Mouse (Mus musculus): ENCODE measurements around the gene Kctd3.
A peak's percentile ranks its signal among the peaks of the same experiment; 100 is the strongest.
"Not testable (repeated sequence)": the region's sequence is repeated elsewhere in the genome, so short reads cannot be mapped to it uniquely, and the experiment has no call there.

Gene Kctd3

DNA sequence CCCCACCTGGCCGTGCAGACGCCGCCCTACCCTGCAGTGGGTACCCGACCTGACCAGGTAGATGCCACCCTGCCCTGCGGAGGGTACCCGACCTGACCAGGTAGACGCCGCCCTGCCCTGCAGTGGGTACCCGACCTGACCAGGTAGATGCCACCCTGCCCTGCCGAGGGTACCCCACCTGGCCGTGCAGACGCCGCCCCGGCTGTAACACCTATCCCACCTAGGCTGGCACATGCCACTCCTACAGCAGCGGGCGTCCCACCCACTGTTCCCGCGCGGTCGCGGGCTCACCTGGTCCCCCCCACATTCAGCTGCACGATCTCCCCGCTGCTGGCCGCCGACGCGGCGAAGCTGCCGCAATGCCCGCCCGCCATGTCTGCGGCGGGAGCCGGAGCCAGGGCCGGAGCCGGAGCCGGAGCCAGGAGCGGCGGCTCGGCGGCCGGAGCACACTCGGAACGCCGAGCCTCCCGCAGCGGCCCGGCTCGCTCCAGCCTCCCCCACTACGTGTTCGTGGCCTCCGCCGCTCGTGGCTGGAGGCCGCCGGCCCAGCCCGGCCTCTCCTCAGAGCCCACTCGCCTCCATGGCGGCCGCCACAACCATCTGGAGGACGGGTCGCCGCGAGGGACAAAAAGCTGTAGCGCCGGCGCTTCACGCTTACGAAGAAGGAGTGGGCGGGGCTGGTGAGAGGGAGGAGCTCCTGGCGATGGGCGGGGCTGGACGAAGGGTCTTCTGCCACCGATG is at the start of gene Kctd3:
Gene Kctd3 (minus strand): TSS at position 603 of the 741 bp plus-strand sequence.
- DNase-seq (ENCODE audit: low spot score), result peak; percentile 97

GRCm38 (mm10) chr1:189057425-189057824 is 49.8 kb upstream of the Kctd3 start:
- no peak for DNase-seq (ENCODE audit: low spot score)

- peak; percentile 29 for DNase-seq (ENCODE audit: low spot score)
Observed at GRCm38 (mm10) chr1:189055933-189056332, 48.3 kb upstream of the Kctd3 start.

DNA sequence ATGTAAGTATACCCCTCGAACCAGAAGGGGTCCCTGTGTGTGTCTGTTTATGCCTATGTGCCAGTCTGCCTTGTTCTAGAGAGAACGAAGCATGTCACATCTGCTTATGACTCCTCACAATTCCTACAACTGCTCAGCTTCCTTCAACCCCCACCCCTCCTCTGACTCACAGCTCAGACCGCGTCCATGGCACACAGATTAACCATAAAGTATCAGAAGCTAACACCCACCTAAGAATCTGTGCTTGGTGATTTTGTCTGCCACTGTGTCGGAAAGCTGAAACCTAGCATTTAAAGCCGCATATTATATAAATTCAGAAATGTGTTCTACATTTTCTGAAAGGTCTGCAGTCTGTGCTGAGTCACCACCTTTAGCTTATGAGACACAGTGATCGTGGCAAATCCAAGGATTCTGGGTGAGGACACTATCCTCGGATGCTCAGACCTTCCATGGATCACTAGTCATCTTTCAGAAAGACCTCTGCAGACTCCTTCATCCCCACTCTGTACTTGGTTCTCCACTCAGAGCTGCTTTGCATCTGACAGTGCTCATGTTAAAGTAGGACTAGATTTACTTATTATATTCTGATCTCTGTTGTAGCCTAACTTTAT is 47.4 kb upstream of the Kctd3 start:
- DNase-seq (ENCODE audit: low spot score), result no peak

GRCm38 (mm10) chr1:189054191-189054590 is 46.5 kb upstream of the Kctd3 start:
- DNase-seq (ENCODE audit: low spot score), result no peak

GRCm38 (mm10) chr1:189052189-189052588 is 44.5 kb upstream of the Kctd3 start:
- no peak for DNase-seq (ENCODE audit: low spot score)

- no peak for DNase-seq (ENCODE audit: low spot score)
Observed at GRCm38 (mm10) chr1:189050122-189050521, 42.5 kb upstream of the Kctd3 start.

GRCm38 (mm10) chr1:189048331-189048730 is 40.7 kb upstream of the Kctd3 start:
- DNase-seq (ENCODE audit: low spot score), result no peak

DNA sequence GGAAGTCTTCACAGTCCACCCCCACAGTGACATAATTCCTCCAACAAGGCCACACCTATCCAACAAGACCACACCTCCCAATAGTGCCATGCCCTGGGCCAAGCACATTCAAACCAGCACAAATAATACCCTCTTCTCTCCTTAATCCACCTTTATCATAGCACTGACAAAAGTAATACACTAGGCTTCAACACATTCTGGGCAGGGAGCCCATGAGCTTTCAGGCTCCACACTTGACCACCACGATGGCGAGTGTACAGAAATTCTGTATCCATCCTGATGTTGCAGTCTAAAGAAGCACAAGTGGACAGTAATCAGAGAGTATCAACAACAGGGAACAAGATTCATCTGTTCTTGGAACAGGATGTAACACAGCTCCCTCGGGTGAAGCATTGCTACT is 40.3 kb upstream of the Kctd3 start:
- DNase-seq (ENCODE audit: low spot score), result no peak

DNA sequence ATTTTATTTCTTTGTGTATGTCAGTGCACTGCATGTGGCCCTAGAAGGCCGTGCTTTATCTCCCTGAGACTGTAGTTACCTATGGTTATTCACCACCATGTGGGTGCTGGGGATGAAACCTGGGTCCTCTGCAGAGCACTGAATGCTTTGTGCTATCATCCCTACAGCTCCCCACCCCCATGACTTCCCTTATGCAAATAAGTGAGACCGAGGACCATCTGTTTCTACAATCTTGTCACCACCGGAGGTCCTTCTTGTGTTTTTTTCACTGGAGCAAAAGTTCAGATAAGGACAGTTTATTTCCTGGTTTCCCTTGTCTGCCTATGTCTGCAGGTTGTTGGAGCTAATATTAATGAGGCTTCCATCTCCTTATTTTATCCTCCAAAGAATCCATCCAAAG is 39.2 kb upstream of the Kctd3 start:
- no peak for DNase-seq (ENCODE audit: low spot score)

GRCm38 (mm10) chr1:189046301-189046700 is 38.7 kb upstream of the Kctd3 start:
- DNase-seq (ENCODE audit: low spot score), result no peak

DNA sequence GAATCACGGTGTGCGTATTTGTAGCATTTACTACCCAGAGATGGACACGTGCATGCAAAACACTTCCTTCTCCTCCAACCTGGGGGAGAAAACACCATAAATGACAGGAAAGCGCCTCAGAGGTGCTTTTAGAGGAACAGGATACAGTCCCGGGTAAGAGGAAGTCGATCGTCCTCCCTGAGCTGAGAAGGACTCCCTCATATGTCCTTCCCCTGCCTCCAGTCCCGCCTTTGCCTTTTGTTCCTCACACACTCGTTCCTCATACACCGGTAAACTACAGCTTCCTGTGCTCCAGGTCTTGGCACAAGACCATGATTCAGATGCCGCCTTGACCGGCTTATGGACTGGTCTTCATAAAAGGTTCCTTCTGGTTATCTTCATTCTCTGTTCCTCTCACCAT is 33.6 kb upstream of the Kctd3 start:
- no peak for DNase-seq (ENCODE audit: low spot score)

GRCm38 (mm10) chr1:189039348-189039747 is 31.7 kb upstream of the Kctd3 start:
- no peak for DNase-seq (ENCODE audit: low spot score)

- not testable (repeated sequence) for DNase-seq (ENCODE audit: low spot score)
Observed at GRCm38 (mm10) chr1:189032817-189033216, 25.2 kb upstream of the Kctd3 start.

DNA sequence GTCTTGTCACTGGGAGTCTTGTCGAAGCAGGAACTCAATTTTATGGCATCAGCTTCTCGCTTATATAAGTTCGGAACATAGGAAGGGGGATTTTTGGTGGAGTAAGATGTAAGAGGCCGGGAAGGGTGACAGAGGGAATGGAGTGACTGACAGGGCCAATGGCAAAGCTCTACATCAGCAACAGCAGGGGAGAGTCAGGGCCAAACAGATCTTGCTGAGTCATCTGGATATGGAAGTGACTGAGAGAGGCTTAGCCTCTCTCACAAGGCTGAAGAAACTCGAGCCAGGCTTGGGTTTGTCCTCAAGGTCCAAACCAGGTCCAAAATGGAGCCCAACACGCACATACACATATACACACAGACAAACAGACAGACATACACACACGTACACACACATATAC is 23.3 kb upstream of the Kctd3 start:
- DNase-seq (ENCODE audit: low spot score), result no peak

GRCm38 (mm10) chr1:189028267-189028666 is 20.6 kb upstream of the Kctd3 start:
- peak; percentile 67 for DNase-seq (ENCODE audit: low spot score)

DNA sequence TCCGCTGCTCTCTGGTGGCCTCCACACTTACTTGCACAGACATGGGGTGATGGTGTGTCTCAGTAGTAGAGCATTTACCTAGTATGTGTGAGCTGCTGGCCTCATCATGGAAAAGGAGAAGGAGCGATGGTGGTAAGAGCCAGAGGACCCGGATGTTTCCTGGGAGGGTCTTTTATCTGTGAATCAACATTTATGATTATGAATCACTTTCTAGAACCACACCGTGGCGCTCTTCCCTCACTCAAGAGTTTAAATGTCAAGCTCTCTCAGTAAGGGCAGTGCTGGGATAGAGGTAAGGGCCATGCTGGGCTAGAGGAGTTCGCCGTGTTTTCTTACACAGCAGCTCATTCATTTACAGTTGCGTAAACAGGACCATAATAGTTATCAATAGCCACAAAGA is 19.2 kb upstream of the Kctd3 start:
- DNase-seq (ENCODE audit: low spot score), result peak; percentile 71

DNA sequence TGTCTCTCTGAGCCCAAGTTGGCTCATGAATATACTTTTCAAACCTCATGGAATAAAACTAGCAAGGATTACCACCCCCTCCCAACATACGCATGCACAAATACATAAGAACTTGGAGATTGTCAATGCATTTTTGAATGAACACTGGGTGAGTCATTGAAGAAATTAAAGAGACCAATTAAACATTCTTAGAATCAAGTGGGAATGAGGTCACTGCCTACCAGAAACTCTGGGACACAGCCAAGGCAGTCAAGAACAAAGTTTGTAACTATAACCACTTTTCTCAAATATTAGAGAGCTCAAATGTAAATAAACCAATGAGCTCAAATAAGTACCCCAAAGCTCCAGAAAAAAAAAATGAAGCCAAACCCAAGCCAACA is 16.1 kb upstream of the Kctd3 start:
- no peak for DNase-seq (ENCODE audit: low spot score)

DNA sequence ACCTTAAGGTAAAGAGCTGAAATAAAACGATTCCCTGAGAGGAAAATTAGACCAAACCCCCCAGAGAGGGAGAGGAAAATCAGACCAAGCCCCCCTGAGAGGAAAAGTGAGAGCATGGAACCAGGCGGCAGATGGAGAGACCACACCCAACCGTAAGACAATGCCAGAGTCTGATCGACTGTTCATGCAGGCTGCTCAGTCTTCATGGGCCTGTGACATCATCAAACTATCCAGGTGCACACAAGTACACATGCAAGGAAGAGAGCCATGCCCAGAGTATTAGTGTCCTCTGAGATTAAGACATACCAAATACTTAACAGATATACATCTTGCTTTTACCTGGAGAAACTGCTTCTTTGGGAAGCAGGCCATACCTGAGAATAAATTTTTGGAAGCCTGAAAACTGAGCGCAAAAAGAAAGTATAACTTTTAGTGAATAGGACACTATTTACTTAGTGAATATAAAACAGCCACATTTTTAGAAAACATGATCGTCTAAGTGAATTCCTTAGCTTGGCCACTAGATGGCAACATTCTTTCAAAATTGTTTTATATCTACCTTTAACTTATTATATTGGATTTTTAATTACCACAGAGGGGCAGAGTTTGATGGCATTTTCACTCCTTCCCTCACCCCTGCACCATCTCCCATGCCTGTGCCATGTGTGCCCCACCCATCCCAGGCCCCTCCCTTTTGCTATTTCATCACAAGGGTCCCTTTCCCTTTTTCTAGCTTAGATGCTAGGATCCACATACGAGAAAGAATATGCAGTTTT is 15.5 kb upstream of the Kctd3 start:
- peak; percentile 65 for DNase-seq (ENCODE audit: low spot score)

GRCm38 (mm10) chr1:189015372-189015771 is 7.7 kb upstream of the Kctd3 start:
- DNase-seq (ENCODE audit: low spot score), result peak; percentile 29

DNA sequence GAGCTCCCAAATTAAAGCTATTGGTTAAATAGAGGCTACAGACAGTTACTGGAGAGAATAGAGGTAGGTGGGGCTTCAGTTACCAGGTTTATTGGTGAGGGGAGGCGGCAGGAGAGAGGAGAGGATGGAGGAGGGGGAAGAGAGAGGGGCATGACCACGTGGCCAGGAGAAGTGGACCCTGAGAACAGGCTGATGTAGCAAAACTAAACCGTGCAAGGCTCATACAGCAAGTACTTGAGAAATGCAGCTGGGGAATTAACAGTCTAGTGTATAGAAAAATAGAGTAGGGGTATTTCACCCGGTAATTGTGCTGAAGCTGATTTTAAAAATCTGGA is 5.9 kb upstream of the Kctd3 start:
- no peak for DNase-seq (ENCODE audit: low spot score)

DNA sequence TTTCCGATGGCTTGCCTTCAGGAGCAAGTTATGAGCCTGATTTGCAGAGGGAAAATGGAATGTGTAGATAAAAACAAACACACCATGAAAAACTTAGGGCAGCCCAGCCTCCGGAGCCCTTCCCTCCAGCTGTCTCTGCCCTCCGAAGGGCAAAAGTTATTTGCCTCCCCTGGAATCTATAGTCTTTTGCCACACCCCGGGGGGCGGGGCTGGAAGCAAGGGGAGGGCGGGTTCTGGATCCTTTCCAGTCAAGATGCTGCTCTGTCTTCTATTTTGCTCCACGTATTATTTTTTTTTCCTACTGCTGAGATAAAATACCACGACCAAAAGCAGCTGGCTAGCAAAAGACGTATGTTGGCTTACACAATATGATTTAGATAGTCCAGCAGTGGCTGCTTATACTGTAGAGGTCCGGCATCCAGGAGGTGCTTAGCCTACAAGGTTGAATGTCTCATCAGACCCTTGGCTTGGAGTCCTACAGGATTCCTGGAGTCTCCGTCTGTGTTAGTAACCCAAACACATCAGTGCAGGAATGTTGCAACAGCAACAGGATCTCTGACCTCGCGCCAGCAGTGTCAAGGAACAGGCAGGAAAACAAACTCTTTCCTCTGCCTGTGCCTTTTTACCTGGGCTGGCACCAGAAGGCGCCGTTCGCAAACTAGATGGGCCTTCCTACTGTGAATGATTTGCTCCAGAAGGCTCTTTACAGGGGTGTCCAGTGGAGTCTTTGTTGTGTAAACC is 5.4 kb upstream of the Kctd3 start:
- peak; percentile 49 for DNase-seq (ENCODE audit: low spot score)

DNA sequence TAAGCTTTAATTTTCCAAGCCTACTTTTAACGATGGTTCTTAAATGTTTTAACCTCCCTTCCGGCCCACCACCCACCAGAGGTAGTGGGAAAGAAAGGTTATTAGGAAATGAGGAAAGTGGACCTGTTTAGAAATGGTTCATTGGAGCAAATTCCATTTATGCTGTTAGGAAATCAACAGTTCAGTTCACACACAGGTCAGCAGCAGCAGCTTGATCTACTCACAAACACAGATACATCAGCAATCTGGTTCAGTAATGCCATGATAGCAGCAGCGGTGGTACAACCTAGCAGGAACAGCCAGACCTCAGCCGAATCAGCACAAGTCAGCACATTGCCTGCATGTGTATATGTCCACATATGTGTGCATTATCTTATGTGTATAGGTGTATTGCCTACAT is 3.0 kb upstream of the Kctd3 start:
- DNase-seq (ENCODE audit: low spot score), result no peak

Measured in embryo, embryonic 10.5 days (tissue).